Mouse (Mus musculus): ENCODE data around the gene S1pr4. TPM values are rescaled to one million over a fixed set of nuclear protein-coding genes. Genes with fewer than 3 reads are reported as not detected.

S1pr4 gene
- total and polyA plus RNA-seq, 2 experiments from 2014 or later: 0.39 TPM; not detected in 1

- Histone ChIP-seq H3K9ac (peak overlapping the region; percentile 93), H3K4me3 (ENCODE audit: low read depth, low read length) (peak overlapping the region; percentile 81), H3K9me3 (ENCODE audit: low read length) (no peaks in the 10 kb centered on the region), H3K27ac (ENCODE audit: low read depth, low read length) (no peak overlapping the region), H3K4me1 (ENCODE audit: insufficient read depth) (peaks cover 17% of the 10 kb centered on the region), H3K36me3 (ENCODE audit: insufficient read depth) (no peaks in the 10 kb centered on the region), H3K27me3 (ENCODE audit: insufficient read depth, low read length) (no peaks in the 10 kb centered on the region), H3K4me2 (ENCODE audit: low read depth) (peak overlapping the region; percentile 89)
- no peak for DNase-seq
- no peak for TF ChIP-seq CTCF (IDR thresholded peaks at IDR 0.05; ENCODE audit: low read depth)
- 65% methylated on average over 1 of the region's 1 CpGs for WGBS
- ATAC-seq: no peak
Observed at GRCm38 (mm10) chr10:81543633-81544032, 43.7 kb upstream of the S1pr4 start.

- Histone ChIP-seq H3K27me3 (ENCODE audit: insufficient read depth, low read length) (no peaks in the 10 kb centered on the region), H3K27ac (ENCODE audit: low read depth, low read length) (no peak overlapping the region), H3K9ac (peak overlapping the region; percentile 93), H3K36me3 (ENCODE audit: insufficient read depth) (no peaks in the 10 kb centered on the region), H3K9me3 (ENCODE audit: low read length) (no peaks in the 10 kb centered on the region), H3K4me1 (ENCODE audit: insufficient read depth) (peaks cover 17% of the 10 kb centered on the region), H3K4me3 (ENCODE audit: low read depth, low read length) (no peak overlapping the region), H3K4me2 (ENCODE audit: low read depth) (peak overlapping the region; percentile 89)
- 76% methylated on average over 7 of the region's 7 CpGs for WGBS
- no peak for DNase-seq
- TF ChIP-seq CTCF (IDR thresholded peaks at IDR 0.05; ENCODE audit: low read depth): no peak
- no peak for ATAC-seq
Observed at GRCm38 (mm10) chr10:81542727-81543460, 43.0 kb upstream of the S1pr4 start.

- WGBS: 85% methylated on average over 10 of the region's 10 CpGs
- peaks cover 17% of the 10 kb centered on the region for H3K4me1 ChIP-seq (ENCODE audit: insufficient read depth)
- H3K27me3 ChIP-seq (ENCODE audit: insufficient read depth, low read length): no peaks in the 10 kb centered on the region
- no peaks in the 10 kb centered on the region for H3K36me3 ChIP-seq (ENCODE audit: insufficient read depth)
- no peak overlapping the region for H3K4me3 ChIP-seq (ENCODE audit: low read depth, low read length)
- ATAC-seq (no peak), DNase-seq (no peak)
- H3K9ac ChIP-seq: no peak overlapping the region
- no peaks in the 10 kb centered on the region for H3K9me3 ChIP-seq (ENCODE audit: low read length)
- no peak overlapping the region for H3K27ac ChIP-seq (ENCODE audit: low read depth, low read length)
- no peak overlapping the region for H3K4me2 ChIP-seq (ENCODE audit: low read depth)
- no peak for TF ChIP-seq CTCF (IDR thresholded peaks at IDR 0.05; ENCODE audit: low read depth)
Observed at GRCm38 (mm10) chr10:81541803-81542202, 41.9 kb upstream of the S1pr4 start.

- no peaks in the 10 kb centered on the region for H3K9me3 ChIP-seq (ENCODE audit: low read length)
Observed at GRCm38 (mm10) chr10:81541363-81541762, 41.4 kb upstream of the S1pr4 start.

GRCm38 (mm10) chr10:81538321-81539048, 38.6 kb upstream of the S1pr4 start:
- ATAC-seq (no peak), DNase-seq (no peak)
- Histone ChIP-seq H3K4me3 (ENCODE audit: low read depth, low read length) (no peak overlapping the region), H3K9ac (no peak overlapping the region), H3K4me1 (ENCODE audit: insufficient read depth) (peaks cover 7% of the 10 kb centered on the region; the same call in 1 of the 2 replicates), H3K4me2 (ENCODE audit: low read depth) (no peak overlapping the region), H3K9me3 (ENCODE audit: low read length) (no peaks in the 10 kb centered on the region), H3K27ac (ENCODE audit: low read depth, low read length) (no peak overlapping the region), H3K27me3 (ENCODE audit: insufficient read depth, low read length) (no peaks in the 10 kb centered on the region), H3K36me3 (ENCODE audit: insufficient read depth) (no peaks in the 10 kb centered on the region; the same call in 1 of the 2 replicates)
- WGBS: 91% methylated on average over 3 of the region's 3 CpGs
- no peak for TF ChIP-seq CTCF (IDR thresholded peaks at IDR 0.05; ENCODE audit: low read depth)

More at GRCm38 (mm10) chr10:81541363-81541762, 41.4 kb upstream of the S1pr4 start:
- no peak overlapping the region for H3K27ac ChIP-seq (ENCODE audit: low read depth, low read length)
- no peak for TF ChIP-seq CTCF (IDR thresholded peaks at IDR 0.05; ENCODE audit: low read depth)
- H3K4me3 ChIP-seq (ENCODE audit: low read depth, low read length): no peak overlapping the region
- DNase-seq: no peak
- H3K9ac ChIP-seq: no peak overlapping the region
- H3K36me3 ChIP-seq (ENCODE audit: insufficient read depth): no peaks in the 10 kb centered on the region
- peaks cover 17% of the 10 kb centered on the region for H3K4me1 ChIP-seq (ENCODE audit: insufficient read depth)
- H3K4me2 ChIP-seq (ENCODE audit: low read depth): no peak overlapping the region
- H3K27me3 ChIP-seq (ENCODE audit: insufficient read depth, low read length): no peaks in the 10 kb centered on the region
- ATAC-seq: no peak
- WGBS: 92% methylated on average over 5 of the region's 5 CpGs

GRCm38 (mm10) chr10:81537429-81537828, 37.5 kb upstream of the S1pr4 start:
- Histone ChIP-seq H3K4me3 (ENCODE audit: low read depth, low read length) (no peak overlapping the region), H3K9me3 (ENCODE audit: low read length) (no peaks in the 10 kb centered on the region), H3K4me2 (ENCODE audit: low read depth) (no peak overlapping the region), H3K36me3 (ENCODE audit: insufficient read depth) (peaks cover 10% of the 10 kb centered on the region), H3K4me1 (ENCODE audit: insufficient read depth) (no peaks in the 10 kb centered on the region), H3K9ac (no peak overlapping the region), H3K27ac (ENCODE audit: low read depth, low read length) (no peak overlapping the region), H3K27me3 (ENCODE audit: insufficient read depth, low read length) (no peaks in the 10 kb centered on the region)
- ATAC-seq (no peak), DNase-seq (no peak)
- WGBS: 94% methylated on average over 2 of the region's 2 CpGs
- no peak for TF ChIP-seq CTCF (IDR thresholded peaks at IDR 0.05; ENCODE audit: low read depth)

GRCm38 (mm10) chr10:81536734-81537133, 36.8 kb upstream of the S1pr4 start:
- no peak overlapping the region for H3K4me2 ChIP-seq (ENCODE audit: low read depth)
- DNase-seq: no peak
- ATAC-seq: no peak

More at GRCm38 (mm10) chr10:81536734-81537133, 36.8 kb upstream of the S1pr4 start:
- TF ChIP-seq CTCF (IDR thresholded peaks at IDR 0.05; ENCODE audit: low read depth): peak; percentile 57
- Histone ChIP-seq H3K9me3 (ENCODE audit: low read length) (no peaks in the 10 kb centered on the region), H3K9ac (no peak overlapping the region), H3K27ac (ENCODE audit: low read depth, low read length) (no peak overlapping the region), H3K27me3 (ENCODE audit: insufficient read depth, low read length) (no peaks in the 10 kb centered on the region), H3K36me3 (ENCODE audit: insufficient read depth) (peaks cover 14% of the 10 kb centered on the region), H3K4me3 (ENCODE audit: low read depth, low read length) (no peak overlapping the region), H3K4me1 (ENCODE audit: insufficient read depth) (no peaks in the 10 kb centered on the region)
- 84% methylated on average over 6 of the region's 6 CpGs for WGBS

Data from forebrain, postnatal 0 days (tissue).